Mouse (Mus musculus): ENCODE measurements at regions not wholly inside any gene's neighbourhood (a gene's known extent, or its start where the extent isn't known, plus 50 kb on each side); places are given as distances from the start of the nearest gene placed in this dataset.

GRCm38 (mm10) chr8:53749263-53749662 is 110.4 kb upstream of the Neil3 start:
- H3K27me3 ChIP-seq, result no peaks in the 10 kb centered on the region
- H3K9ac ChIP-seq (replicated peaks), result no peak overlapping the region
- 38% methylated on average over 4 of the region's 4 CpGs for WGBS
- no peaks in the 10 kb centered on the region for H3K9me3 ChIP-seq
- H3K4me2 ChIP-seq (replicated peaks), result no peak overlapping the region
- H3K36me3 ChIP-seq, result no peaks in the 10 kb centered on the region
- no peak overlapping the region for H3K4me3 ChIP-seq
- H3K4me1 ChIP-seq, result no peaks in the 10 kb centered on the region
- H3K27ac ChIP-seq (replicated peaks), result no peak overlapping the region
- no peak for ATAC-seq (replicated peaks)

DNA sequence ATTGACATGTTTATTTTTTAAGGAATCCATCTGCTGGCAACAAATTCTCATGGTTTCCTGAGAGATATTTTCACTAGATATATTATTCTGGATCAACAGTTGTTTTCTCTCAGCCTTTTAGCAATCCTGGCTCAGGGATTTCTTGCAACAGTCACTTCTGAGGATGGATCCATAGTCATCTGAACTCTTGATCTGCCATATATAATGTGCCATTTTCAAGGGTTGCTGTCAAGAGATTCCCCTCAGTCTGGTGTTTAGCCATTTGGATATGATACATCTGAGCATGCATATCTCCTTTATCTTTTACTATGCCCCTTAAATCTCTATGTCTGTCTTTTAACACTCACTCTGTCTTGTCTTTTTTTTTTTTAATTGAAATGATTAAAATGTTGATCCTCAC is 130.3 kb upstream of the Neil3 start:
- H3K27ac ChIP-seq (replicated peaks), result no peak overlapping the region
- no peaks in the 10 kb centered on the region for H3K9me3 ChIP-seq
- H3K4me1 ChIP-seq, result no peaks in the 10 kb centered on the region
- no peak overlapping the region for H3K9ac ChIP-seq (replicated peaks)
- H3K36me3 ChIP-seq, result no peaks in the 10 kb centered on the region
- no peaks in the 10 kb centered on the region for H3K27me3 ChIP-seq
- no peak for ATAC-seq (replicated peaks)
- H3K4me3 ChIP-seq, result no peak overlapping the region
- no peak overlapping the region for H3K4me2 ChIP-seq (replicated peaks)

- Histone ChIP-seq H3K27ac (replicated peaks) (no peak overlapping the region), H3K4me2 (replicated peaks) (no peak overlapping the region), H3K36me3 (no peaks in the 10 kb centered on the region), H3K9ac (replicated peaks) (no peak overlapping the region), H3K27me3 (no peaks in the 10 kb centered on the region), H3K4me3 (no peak overlapping the region), H3K4me1 (no peaks in the 10 kb centered on the region), H3K9me3 (no peaks in the 10 kb centered on the region)
- ATAC-seq (replicated peaks), result no peak
Measured at GRCm38 (mm10) chr8:53775511-53775910, 136.6 kb upstream of the Neil3 start.

DNA sequence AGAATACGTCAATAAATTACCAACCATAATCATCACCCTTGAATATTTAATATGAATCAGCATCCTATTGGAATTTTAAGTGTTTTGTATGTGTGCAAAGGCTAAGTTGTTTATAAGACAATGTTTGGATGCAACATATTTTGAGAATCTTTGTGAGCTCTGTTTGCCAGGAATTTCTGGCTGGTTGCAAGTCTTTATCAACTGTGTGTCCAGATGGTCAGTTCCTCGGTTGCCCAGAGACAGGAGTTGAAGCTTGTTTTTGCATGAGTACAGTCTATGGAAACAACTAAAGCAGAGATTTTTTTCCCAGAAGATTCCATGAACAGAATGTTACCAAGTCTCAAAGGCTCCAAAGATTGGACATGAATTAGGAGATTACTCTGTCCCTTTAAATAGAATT is 142.0 kb upstream of the Neil3 start:
- Histone ChIP-seq H3K27me3 (no peaks in the 10 kb centered on the region), H3K4me3 (no peak overlapping the region), H3K9me3 (no peaks in the 10 kb centered on the region), H3K36me3 (no peaks in the 10 kb centered on the region), H3K4me1 (no peaks in the 10 kb centered on the region), H3K27ac (replicated peaks) (no peak overlapping the region), H3K4me2 (replicated peaks) (no peak overlapping the region), H3K9ac (replicated peaks) (no peak overlapping the region)
- WGBS, result 77% methylated on average over 2 of the region's 2 CpGs
- no peak for ATAC-seq (replicated peaks)

GRCm38 (mm10) chr8:53781885-53782284 is 143.0 kb upstream of the Neil3 start:
- H3K9me3 ChIP-seq, result no peaks in the 10 kb centered on the region
- no peak overlapping the region for H3K4me3 ChIP-seq
- no peak overlapping the region for H3K27ac ChIP-seq (replicated peaks)
- no peak overlapping the region for H3K4me2 ChIP-seq (replicated peaks)
- H3K27me3 ChIP-seq, result no peaks in the 10 kb centered on the region
- H3K36me3 ChIP-seq, result no peaks in the 10 kb centered on the region
- no peak overlapping the region for H3K9ac ChIP-seq (replicated peaks)
- no peaks in the 10 kb centered on the region for H3K4me1 ChIP-seq
- no peak for ATAC-seq (replicated peaks)
- 81% methylated on average over 4 of the region's 4 CpGs for WGBS

- no peaks in the 10 kb centered on the region for H3K4me1 ChIP-seq
- H3K4me3 ChIP-seq, result no peak overlapping the region
- no peak for ATAC-seq (replicated peaks)
- H3K27ac ChIP-seq (replicated peaks), result no peak overlapping the region
- H3K36me3 ChIP-seq, result no peaks in the 10 kb centered on the region
- H3K9ac ChIP-seq (replicated peaks), result no peak overlapping the region
- no peak overlapping the region for H3K4me2 ChIP-seq (replicated peaks)
- no peaks in the 10 kb centered on the region for H3K27me3 ChIP-seq
- 92% methylated on average over 1 of the region's 1 CpGs for WGBS
- H3K9me3 ChIP-seq, result no peaks in the 10 kb centered on the region
Measured at GRCm38 (mm10) chr8:53788202-53788601, 149.3 kb upstream of the Neil3 start.

DNA sequence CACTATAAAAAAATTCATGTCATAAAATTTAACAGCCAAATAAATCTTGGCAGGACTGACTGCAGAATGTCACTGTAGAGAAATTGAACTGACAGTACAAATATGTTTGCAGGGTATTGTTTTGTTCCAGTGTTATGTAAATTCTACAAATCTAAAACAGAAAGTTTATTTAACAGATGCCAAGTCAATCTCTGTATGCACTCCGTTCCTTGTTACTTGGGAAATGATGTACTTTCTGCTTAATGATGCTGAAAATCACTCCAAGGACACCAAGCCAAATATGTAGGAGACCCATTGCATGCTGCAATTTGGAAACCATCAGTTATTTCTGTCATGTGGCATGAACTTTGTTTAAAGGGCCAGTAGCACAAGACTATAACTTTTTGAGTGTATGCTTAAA is 182.3 kb upstream of the Neil3 start:
- H3K4me2 ChIP-seq (replicated peaks), result no peak overlapping the region
- no peak overlapping the region for H3K4me3 ChIP-seq
- H3K9ac ChIP-seq (replicated peaks), result no peak overlapping the region
- H3K4me1 ChIP-seq, result no peaks in the 10 kb centered on the region
- H3K9me3 ChIP-seq, result no peaks in the 10 kb centered on the region
- no peak overlapping the region for H3K27ac ChIP-seq (replicated peaks)
- no peaks in the 10 kb centered on the region for H3K36me3 ChIP-seq
- WGBS, result 37% methylated on average over 1 of the region's 1 CpGs
- ATAC-seq (replicated peaks), result no peak
- H3K27me3 ChIP-seq, result no peaks in the 10 kb centered on the region

- no peak overlapping the region for H3K9ac ChIP-seq (replicated peaks)
- no peak overlapping the region for H3K4me2 ChIP-seq (replicated peaks)
- no peak overlapping the region for H3K4me3 ChIP-seq
- no peak for ATAC-seq (replicated peaks)
- no peaks in the 10 kb centered on the region for H3K36me3 ChIP-seq
- H3K27ac ChIP-seq (replicated peaks), result no peak overlapping the region
- H3K27me3 ChIP-seq, result no peaks in the 10 kb centered on the region
- no peaks in the 10 kb centered on the region for H3K9me3 ChIP-seq
- 92% methylated on average over 1 of the region's 1 CpGs for WGBS
- no peaks in the 10 kb centered on the region for H3K4me1 ChIP-seq
Measured at GRCm38 (mm10) chr8:53827395-53827794, 188.5 kb upstream of the Neil3 start.

GRCm38 (mm10) chr8:53847821-53848220 is 209.0 kb upstream of the Neil3 start:
- Histone ChIP-seq H3K4me3 (no peak overlapping the region), H3K27me3 (no peaks in the 10 kb centered on the region), H3K4me1 (no peaks in the 10 kb centered on the region), H3K36me3 (no peaks in the 10 kb centered on the region), H3K4me2 (replicated peaks) (no peak overlapping the region), H3K9me3 (no peaks in the 10 kb centered on the region), H3K27ac (replicated peaks) (no peak overlapping the region), H3K9ac (replicated peaks) (no peak overlapping the region)
- ATAC-seq (replicated peaks), result no peak

GRCm38 (mm10) chr8:53868567-53868966 is 208.8 kb upstream of the Vegfc start:
- peaks cover 4% of the 10 kb centered on the region; the same call in 1 of the 2 replicates for H3K4me1 ChIP-seq
- no peak for ATAC-seq (replicated peaks)
- H3K9ac ChIP-seq (replicated peaks), result no peak overlapping the region
- H3K27ac ChIP-seq (replicated peaks), result no peak overlapping the region
- no peaks in the 10 kb centered on the region for H3K27me3 ChIP-seq
- no peaks in the 10 kb centered on the region for H3K36me3 ChIP-seq
- H3K4me3 ChIP-seq, result no peak overlapping the region
- H3K9me3 ChIP-seq, result no peaks in the 10 kb centered on the region
- H3K4me2 ChIP-seq (replicated peaks), result no peak overlapping the region
- WGBS, result 60% methylated on average over 1 of the region's 1 CpGs

GRCm38 (mm10) chr8:53869997-53870596 is 207.3 kb upstream of the Vegfc start:
- Histone ChIP-seq H3K27ac (replicated peaks) (no peak overlapping the region), H3K4me1 (peaks cover 4% of the 10 kb centered on the region; the same call in 1 of the 2 replicates), H3K9me3 (no peaks in the 10 kb centered on the region), H3K4me3 (no peak overlapping the region), H3K27me3 (no peaks in the 10 kb centered on the region), H3K9ac (replicated peaks) (no peak overlapping the region), H3K36me3 (no peaks in the 10 kb centered on the region), H3K4me2 (replicated peaks) (no peak overlapping the region)
- ATAC-seq (replicated peaks), result peak; percentile 61; the same call in 1 of the 2 replicates
- 62% methylated on average over 8 of the region's 8 CpGs for WGBS

DNA sequence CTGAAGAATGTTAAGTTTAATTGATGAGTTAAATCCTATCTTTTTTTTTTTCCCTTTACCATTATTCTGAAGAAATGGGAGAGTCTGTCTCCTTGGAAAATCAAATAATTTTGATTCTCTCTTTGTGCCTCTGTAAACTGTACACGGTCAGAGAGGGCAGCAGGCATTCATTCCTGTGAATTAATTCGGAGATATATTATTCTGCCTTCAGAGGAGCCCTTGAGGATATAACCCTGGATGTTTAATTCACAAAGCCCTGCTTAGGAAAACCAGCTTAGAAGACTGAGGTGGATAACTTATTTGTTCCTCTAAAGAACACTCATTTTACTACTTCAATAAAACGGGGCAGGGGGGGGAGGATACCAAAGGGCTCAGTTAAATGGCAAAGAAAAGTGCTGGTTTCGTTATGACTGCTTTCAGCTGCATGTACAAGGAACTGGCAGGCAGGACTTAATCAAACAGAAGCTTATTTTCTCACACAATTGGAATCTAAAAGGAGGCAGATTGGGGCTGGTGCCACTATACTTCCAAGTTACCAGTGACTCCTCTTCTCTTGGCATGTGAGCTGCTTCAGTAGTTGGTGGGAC is 205.3 kb upstream of the Vegfc start:
- no peak overlapping the region for H3K27ac ChIP-seq (replicated peaks)
- no peaks in the 10 kb centered on the region for H3K27me3 ChIP-seq
- H3K36me3 ChIP-seq, result no peaks in the 10 kb centered on the region
- 11% methylated on average over 4 of the region's 4 CpGs for WGBS
- H3K9ac ChIP-seq (replicated peaks), result no peak overlapping the region
- peaks cover 4% of the 10 kb centered on the region; the same call in 1 of the 2 replicates for H3K4me1 ChIP-seq
- no peaks in the 10 kb centered on the region for H3K9me3 ChIP-seq
- H3K4me2 ChIP-seq (replicated peaks), result no peak overlapping the region
- no peak overlapping the region for H3K4me3 ChIP-seq
- ATAC-seq (replicated peaks), result no peak

GRCm38 (mm10) chr8:53878846-53879245 is 198.6 kb upstream of the Vegfc start:
- no peaks in the 10 kb centered on the region for H3K4me1 ChIP-seq
- H3K27ac ChIP-seq (replicated peaks), result no peak overlapping the region
- WGBS, result 91% methylated on average over 7 of the region's 7 CpGs
- H3K4me3 ChIP-seq, result no peak overlapping the region
- no peaks in the 10 kb centered on the region for H3K9me3 ChIP-seq
- H3K9ac ChIP-seq (replicated peaks), result no peak overlapping the region
- H3K36me3 ChIP-seq, result no peaks in the 10 kb centered on the region
- no peak for ATAC-seq (replicated peaks)
- H3K4me2 ChIP-seq (replicated peaks), result no peak overlapping the region
- H3K27me3 ChIP-seq, result no peaks in the 10 kb centered on the region
